Mouse (Mus musculus) gastrocnemius, adult 2 months (tissue): ENCODE results near the gene Adamts18. TPM values are rescaled to one million over a fixed set of nuclear protein-coding genes. Genes with fewer than 3 reads are reported as not detected.

Experiments used
- DNase-seq: peaks from one replicate; pipeline ENCODE4 v3.0.0; 2022
- H3K27ac ChIP-seq: fragments of 200-600 bp; 2 replicates; pipeline ENCODE4 v1.8.1; 2022; ENCODE audit warnings: mild to moderate bottlenecking
- H3K4me3 ChIP-seq: fragments of 200-600 bp; 2 replicates; pipeline ENCODE4 v1.8.1; 2022; ENCODE audit warnings: mild to moderate bottlenecking, moderate library complexity
- CTCF ChIP-seq: fragments of 200-600 bp; IDR thresholded peaks from 2 replicates; pipeline ENCODE4 v1.8.1; 2022; ENCODE audit warnings: antibody characterized with exemption, mild to moderate bottlenecking, moderate library complexity
- intact Hi-C: fragments of 180-260 bp; cut with DNase I; formaldehyde crosslinking; loops from one replicate; pipeline ENCODE4 v1.15.1; 2025
- total RNA-seq, 2 experiments: library from RNA; stranded (reverse); gene quantifications; 2 replicates each; pipeline ENCODE4 v1.2.3; 2021

Gene Adamts18
- total RNA-seq, 2 experiments from 2014 or later = 0.03 to 0.15 TPM

GRCm38 (mm10) chr8:113664544-113664943 is 184.0 kb downstream of the Adamts18 start:
- H3K4me3 ChIP-seq = no peak overlapping the region

GRCm38 (mm10) chr8:113660128-113660527 is 188.4 kb downstream of the Adamts18 start:
- no peak overlapping the region for H3K4me3 ChIP-seq
- H3K27ac ChIP-seq = no peak overlapping the region
- DNase-seq = no peak
- no peak for TF ChIP-seq CTCF
- intact Hi-C loops = loop anchor here (5.0 to 10.0 kb wide), 3 partner anchors 195 to 705 kb away; no protein-coding TSS in a partner anchor

More at GRCm38 (mm10) chr8:113664544-113664943, 184.0 kb downstream of the Adamts18 start:
- H3K27ac ChIP-seq = no peak overlapping the region
- peak; percentile 82 for DNase-seq
- TF ChIP-seq CTCF = peak; percentile 83
- intact Hi-C loops = loop anchor here (1.0 to 10.0 kb wide), 4 partner anchors 190 to 700 kb away; no protein-coding TSS in a partner anchor

- intact Hi-C loops = no loop called here
- no peak for TF ChIP-seq CTCF
- Histone ChIP-seq H3K4me3 (no peak overlapping the region), H3K27ac (no peak overlapping the region)
- DNase-seq = no peak
These were observed 191.7 kb downstream of the Adamts18 start for GRCm38 (mm10) chr8:113656681-113657298.

DNA sequence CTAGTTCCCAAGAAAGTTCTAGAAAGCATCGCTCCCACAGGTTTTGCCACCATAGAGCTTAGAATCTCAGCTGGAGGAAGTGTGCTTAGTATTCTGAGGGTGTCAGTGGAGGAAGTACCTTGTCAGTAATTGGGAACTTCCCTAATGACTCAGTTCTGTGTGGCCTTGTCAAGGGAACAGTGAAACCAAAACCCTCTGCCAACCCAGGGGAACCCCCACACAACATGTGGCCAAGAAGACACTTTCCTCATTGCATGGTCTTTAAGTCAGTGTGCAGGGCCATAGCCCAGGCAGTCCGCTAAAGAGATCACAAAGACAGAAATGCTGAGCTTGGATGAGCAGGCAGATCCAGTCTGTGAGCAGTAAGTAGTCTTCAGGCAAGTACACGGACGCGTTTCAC is 192.4 kb downstream of the Adamts18 start:
- TF ChIP-seq CTCF = no peak
- intact Hi-C loops = no loop called here
- no peak overlapping the region for H3K27ac ChIP-seq
- DNase-seq = no peak
- H3K4me3 ChIP-seq = no peak overlapping the region

DNA sequence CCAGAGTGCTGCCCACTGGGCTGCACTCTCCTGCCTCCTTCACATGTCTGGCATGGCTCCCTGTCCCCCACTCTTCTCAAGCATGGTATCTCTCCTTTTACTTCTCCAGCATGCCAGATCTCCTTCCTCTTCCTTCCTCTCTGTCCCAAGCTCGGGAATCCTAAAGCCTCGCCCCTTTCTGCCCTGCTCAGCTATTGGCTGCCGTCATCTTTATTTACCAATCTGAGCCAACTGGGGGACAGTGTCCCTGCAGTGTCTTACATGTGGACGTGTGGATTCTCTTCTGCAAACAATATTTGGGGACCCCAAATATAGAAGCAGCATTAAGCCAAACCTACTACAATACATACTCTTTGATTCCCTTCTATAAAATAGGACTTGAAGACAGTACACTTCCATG is 195.4 kb downstream of the Adamts18 start:
- intact Hi-C loops = no loop called here
- no peak overlapping the region for H3K27ac ChIP-seq
- H3K4me3 ChIP-seq = no peak overlapping the region
- DNase-seq = no peak
- no peak for TF ChIP-seq CTCF

DNA sequence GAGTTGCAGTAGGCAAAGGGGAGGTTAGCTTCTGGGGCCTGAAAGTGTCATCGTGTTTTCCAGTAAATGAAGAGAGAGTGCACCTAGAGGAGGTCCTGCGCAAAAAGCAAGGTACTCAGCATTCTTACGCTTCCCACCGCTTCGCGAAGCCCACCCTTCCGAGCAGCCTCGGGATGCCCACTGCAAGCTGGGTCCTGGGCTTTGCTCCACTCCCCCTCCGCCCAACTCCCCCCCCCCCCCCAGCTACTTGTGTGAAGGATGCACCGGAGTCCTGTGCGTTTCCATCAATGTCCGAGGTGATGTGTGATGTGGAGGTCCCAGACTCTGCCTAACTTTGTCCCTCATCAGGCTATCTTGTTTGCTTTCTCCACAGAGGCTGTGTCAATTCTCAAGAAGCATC is 196.1 kb downstream of the Adamts18 start:
- TF ChIP-seq CTCF = no peak
- intact Hi-C loops = no loop called here
- Histone ChIP-seq H3K27ac (no peak overlapping the region), H3K4me3 (no peak overlapping the region)
- DNase-seq = no peak

Other genes with a start within 250 kb of the Adamts18 start
- 1 to 10 TPM; 3.0 to 3.7 TPM for gene Mon1b, start 213.2 kb downstream of the Adamts18 start, total RNA-seq
- not detected for gene Syce1l, start 205.5 kb downstream of the Adamts18 start, total RNA-seq